Mouse (Mus musculus) neural tube, embryonic 12.5 days (tissue): ENCODE data around the gene Samd11. TPM values are rescaled to one million over a fixed set of nuclear protein-coding genes. Genes with fewer than 3 reads are reported as not detected.

Experiments used
- ATAC-seq: fragments of 200-750 bp; cut with Nextera tagmentation; 2 replicates; pipeline ENCODE4 v1.8.0; 2017; ENCODE audit warnings: low read depth, mild to moderate bottlenecking, moderate TSS enrichment, moderate library complexity; ENCODE audit not compliant: low FRiP score
- H3K27ac ChIP-seq: fragments of 300-500 bp; sonication (generic); 2 replicates; pipeline ENCODE4 v1.5.1; 2016
- H3K27me3 ChIP-seq: fragments of 300-500 bp; sonication (generic); replicated peaks from 2 replicates; pipeline ENCODE4 v1.6.1; 2016; ENCODE audit warnings: mild to moderate bottlenecking
- H3K36me3 ChIP-seq: fragments of 300-500 bp; sonication (generic); 2 replicates; pipeline ENCODE4 v1.6.1; 2016; ENCODE audit warnings: mild to moderate bottlenecking
- H3K4me1 ChIP-seq: fragments of 300-500 bp; sonication (generic); 2 replicates; pipeline ENCODE4 v1.6.1; 2016
- H3K4me2 ChIP-seq: fragments of 300-500 bp; sonication (generic); replicated peaks from 2 replicates; pipeline ENCODE4 v1.6.1; 2016; ENCODE audit warnings: mild to moderate bottlenecking
- H3K4me3 ChIP-seq: fragments of 300-500 bp; sonication (generic); 2 replicates; pipeline ENCODE4 v1.5.1; 2016
- H3K9ac ChIP-seq: fragments of 300-500 bp; sonication (generic); 2 replicates; pipeline ENCODE4 v1.6.1; 2016; ENCODE audit warnings: mild to moderate bottlenecking
- H3K9me3 ChIP-seq: fragments of 300-500 bp; sonication (generic); 2 replicates; pipeline ENCODE4 v1.6.1; 2016; ENCODE audit warnings: mild to moderate bottlenecking
- WGBS: fragments of 180-500 bp; shearing (Covaris S2); methylation state at CpG from one replicate; pipeline ENCODE4 v1.1.7; 2016; 5-methylcytosine and 5-hydroxymethylcytosine counted together
- polyA plus RNA-seq: library from polyadenylated mRNA; unstranded; fragments of >200 nt; fragmentation: Nextera tagmentation; extraction: Ambion mirVana; gene quantifications from 2 replicates; pipeline ENCODE4 v1.2.1, GENCODE M21; 2016

The Samd11 gene
- 2.6 and 2.9 TPM in 2 replicates for polyA plus RNA-seq

DNA sequence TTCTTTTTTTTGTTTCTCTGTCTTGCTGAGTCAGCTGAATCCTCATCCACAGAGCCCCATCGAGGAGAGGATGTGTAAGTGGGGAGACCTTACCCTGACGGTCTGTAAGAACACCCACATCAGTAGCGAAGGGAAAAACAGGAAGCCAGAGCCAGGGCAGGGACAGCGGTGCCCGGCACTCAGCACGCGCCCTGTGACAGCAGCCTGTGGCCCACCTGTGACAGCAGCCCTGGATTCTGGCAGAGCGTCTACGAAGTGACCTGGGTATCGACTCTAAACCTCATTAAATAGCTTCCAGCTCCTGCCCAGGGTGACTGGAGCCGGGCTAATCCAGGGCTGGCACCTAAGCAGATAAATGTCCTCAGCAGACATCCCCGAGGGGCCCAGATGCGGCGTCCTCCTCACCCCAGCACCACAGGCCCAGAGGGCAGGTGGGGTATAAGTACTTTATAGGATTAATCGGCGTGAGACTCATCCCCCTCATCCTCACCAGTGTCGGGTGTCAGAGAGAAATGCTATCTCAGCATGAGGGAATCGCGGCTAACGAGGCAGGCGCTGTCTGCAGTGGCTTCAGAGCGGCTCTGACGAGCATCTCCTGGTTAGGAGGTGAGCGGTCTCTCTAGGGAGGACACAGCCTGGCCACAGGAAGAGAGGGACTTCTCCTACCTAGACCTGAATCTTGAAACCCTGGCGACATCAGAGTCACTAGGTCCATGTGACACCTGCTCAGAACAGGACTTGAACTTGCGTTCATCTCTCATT, at the start of gene Samd11:
Samd11 (minus strand) TSS at position 580 of the 762 bp plus-strand sequence.
- H3K4me2 ChIP-seq: peak within 1 kb of the TSS; percentile 49
- no peaks in the 10 kb centered on the region for H3K9me3 ChIP-seq
- no peaks in the 10 kb centered on the region for H3K36me3 ChIP-seq
- H3K4me1 ChIP-seq: peaks cover 13% of the 10 kb centered on the region
- peak; percentile 51; the same call in 1 of the 2 replicates for ATAC-seq
- no peak within 1 kb of the TSS for H3K27ac ChIP-seq
- peaks cover 27% of the 10 kb centered on the region for H3K27me3 ChIP-seq
- peak within 1 kb of the TSS; percentile 22 for H3K4me3 ChIP-seq
- H3K9ac ChIP-seq: no peak within 1 kb of the TSS
- WGBS: 3% methylated on average over 26 of the region's 26 CpGs

DNA sequence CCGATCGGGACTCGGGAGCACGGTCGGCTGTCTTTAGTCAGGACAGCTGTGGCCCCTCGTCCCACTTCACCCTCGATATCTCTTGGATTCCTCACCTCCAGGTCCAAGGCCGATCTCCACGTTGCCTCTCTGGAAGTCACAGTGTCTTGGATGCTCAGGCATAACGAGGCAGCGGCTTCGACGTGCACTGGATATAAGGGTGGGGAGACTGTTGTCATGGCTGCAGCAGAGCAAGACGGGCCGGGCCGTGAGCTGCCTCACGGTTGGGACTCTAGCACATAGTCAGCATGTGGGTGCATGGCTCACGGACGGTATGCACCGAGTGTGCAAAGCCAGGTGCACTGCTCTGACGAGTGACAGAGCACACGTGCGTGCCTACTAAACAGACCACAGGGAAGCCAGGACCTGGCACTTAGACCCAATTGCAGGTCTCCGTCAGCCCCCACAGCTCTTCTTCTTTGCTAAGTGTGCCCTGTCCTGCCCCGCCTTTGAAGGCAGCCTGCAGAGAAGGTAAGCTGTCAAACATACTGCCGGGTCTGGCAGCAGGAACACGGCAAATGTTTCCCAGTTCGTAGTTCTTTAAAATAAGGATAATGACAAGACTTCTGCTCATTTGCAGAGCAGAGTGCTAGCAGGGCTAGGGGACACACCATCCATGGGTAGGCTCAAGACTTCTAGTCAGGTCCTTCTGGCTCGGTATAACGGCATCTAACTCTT, 938 bp downstream of the Samd11 start:
- H3K9ac ChIP-seq: no peak overlapping the region
- H3K36me3 ChIP-seq: peaks cover 3% of the 10 kb centered on the region; the same call in 1 of the 2 replicates
- peak overlapping the region; percentile 22 for H3K4me3 ChIP-seq
- WGBS: 2% methylated on average over 30 of the region's 30 CpGs
- peaks cover 13% of the 10 kb centered on the region for H3K4me1 ChIP-seq
- peaks cover 27% of the 10 kb centered on the region for H3K27me3 ChIP-seq
- peak; percentile 54 for ATAC-seq
- H3K27ac ChIP-seq: no peak overlapping the region
- peak overlapping the region; percentile 49 for H3K4me2 ChIP-seq
- no peaks in the 10 kb centered on the region for H3K9me3 ChIP-seq

DNA sequence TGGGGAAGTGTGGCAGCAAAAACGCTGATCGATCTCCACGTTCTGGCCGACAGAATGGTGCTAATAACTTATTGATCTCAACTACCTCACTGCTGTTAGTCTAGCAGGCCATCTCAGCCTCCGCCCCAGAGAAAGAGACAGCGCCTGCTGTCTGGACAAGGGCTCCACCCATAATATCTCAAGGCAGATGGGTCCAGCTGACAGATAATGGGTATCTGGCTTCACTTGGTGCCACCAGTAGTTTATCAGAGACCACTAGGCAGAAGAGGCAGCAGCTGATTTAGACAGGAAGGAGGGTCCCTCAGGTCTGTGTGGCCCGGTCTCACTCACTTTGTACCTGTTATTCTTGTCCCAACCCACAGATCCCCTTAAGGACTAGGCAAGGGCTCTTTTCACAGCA, 2.4 kb downstream of the Samd11 start:
- no peak overlapping the region for H3K27ac ChIP-seq

DNA sequence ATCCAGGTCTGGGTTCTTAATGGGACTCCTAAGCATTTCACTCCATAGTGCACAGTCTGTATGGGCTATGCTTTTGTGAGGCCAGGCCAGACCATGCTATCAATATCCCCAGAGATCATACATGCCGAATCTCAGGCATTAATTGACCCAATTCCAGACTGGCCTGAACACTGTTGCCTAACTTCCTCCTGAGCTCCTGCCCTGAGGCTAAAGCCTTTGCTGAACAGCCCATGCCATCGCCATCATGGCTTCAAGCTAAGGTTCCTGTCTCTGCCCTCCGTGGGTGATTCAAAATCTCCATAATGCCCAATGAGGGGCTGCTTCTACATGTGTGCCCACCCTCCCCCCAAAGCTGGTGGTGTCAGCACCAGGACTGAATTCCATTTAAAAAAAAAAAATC, 2.8 kb downstream of the Samd11 start:
- Histone ChIP-seq H3K27me3 (peaks cover 27% of the 10 kb centered on the region), H3K27ac (no peak overlapping the region), H3K9ac (no peak overlapping the region), H3K9me3 (no peaks in the 10 kb centered on the region), H3K4me1 (peaks cover 13% of the 10 kb centered on the region), H3K4me2 (no peak overlapping the region; the same call in 1 of the 2 replicates), H3K36me3 (peaks cover 22% of the 10 kb centered on the region), H3K4me3 (no peak overlapping the region)
- ATAC-seq: no peak
- 28% methylated on average over 3 of the region's 3 CpGs for WGBS

More for the DNA sequence above, 2.4 kb downstream of the Samd11 start:
- no peak overlapping the region; the same call in 1 of the 2 replicates for H3K4me2 ChIP-seq
- ATAC-seq: no peak
- H3K36me3 ChIP-seq: peaks cover 17% of the 10 kb centered on the region
- no peaks in the 10 kb centered on the region for H3K9me3 ChIP-seq
- H3K4me1 ChIP-seq: peaks cover 13% of the 10 kb centered on the region
- peaks cover 27% of the 10 kb centered on the region for H3K27me3 ChIP-seq
- 38% methylated on average over 7 of the region's 7 CpGs for WGBS
- H3K4me3 ChIP-seq: no peak overlapping the region
- H3K9ac ChIP-seq: no peak overlapping the region

DNA sequence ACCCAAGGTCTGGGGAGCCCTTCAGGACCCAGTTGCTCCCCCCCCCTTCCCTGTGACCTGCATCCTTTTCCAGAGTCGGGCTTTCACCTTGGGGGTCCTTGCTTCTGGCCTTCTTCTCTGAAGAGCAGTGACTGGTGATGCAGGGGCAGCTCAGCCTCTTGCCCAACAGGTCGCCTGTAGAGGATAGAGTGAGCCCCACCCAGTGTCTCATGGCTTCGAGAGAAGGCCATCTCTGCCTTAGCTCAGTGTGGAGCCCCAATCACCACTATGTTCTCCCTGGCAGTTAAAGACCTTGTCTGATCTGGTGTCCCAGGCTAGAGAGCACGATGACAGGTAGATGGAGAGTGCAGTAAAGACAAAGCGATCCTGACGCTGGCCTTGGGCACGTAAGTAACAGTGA, 3.3 kb downstream of the Samd11 start:
- H3K4me3 ChIP-seq: no peak overlapping the region
- peaks cover 26% of the 10 kb centered on the region for H3K36me3 ChIP-seq
- H3K27ac ChIP-seq: no peak overlapping the region
- H3K27me3 ChIP-seq: peaks cover 27% of the 10 kb centered on the region
- ATAC-seq: no peak
- peaks cover 13% of the 10 kb centered on the region for H3K4me1 ChIP-seq
- WGBS: 32% methylated on average over 7 of the region's 7 CpGs
- H3K9me3 ChIP-seq: no peaks in the 10 kb centered on the region
- H3K4me2 ChIP-seq: no peak overlapping the region
- H3K9ac ChIP-seq: no peak overlapping the region

DNA sequence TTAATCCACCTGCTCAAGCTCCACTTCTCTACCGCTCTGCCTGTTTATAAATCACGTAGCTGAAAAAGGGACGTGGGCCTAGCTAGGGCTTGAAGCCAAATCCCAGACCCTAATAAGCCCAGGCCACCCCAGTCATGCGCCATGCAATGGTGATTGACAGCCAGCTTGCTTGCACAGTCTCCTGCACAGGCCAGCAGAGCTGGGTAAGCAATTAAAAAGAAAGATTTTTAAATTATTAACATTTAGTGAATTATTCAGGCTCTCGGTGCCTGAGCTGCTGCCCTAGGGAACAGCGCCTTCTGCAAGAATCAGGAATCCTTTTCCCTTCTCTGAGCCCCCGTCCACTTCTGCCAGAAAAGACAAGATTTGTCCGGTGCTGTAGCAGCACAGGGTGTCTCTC, 4.4 kb downstream of the Samd11 start:
- no peak overlapping the region for H3K4me2 ChIP-seq
- WGBS: 72% methylated on average over 8 of the region's 8 CpGs
- no peak for ATAC-seq
- peaks cover 36% of the 10 kb centered on the region for H3K36me3 ChIP-seq
- H3K4me1 ChIP-seq: peaks cover 13% of the 10 kb centered on the region
- H3K4me3 ChIP-seq: no peak overlapping the region
- H3K27ac ChIP-seq: no peak overlapping the region
- H3K9me3 ChIP-seq: no peaks in the 10 kb centered on the region
- no peak overlapping the region for H3K9ac ChIP-seq
- peaks cover 27% of the 10 kb centered on the region for H3K27me3 ChIP-seq

DNA sequence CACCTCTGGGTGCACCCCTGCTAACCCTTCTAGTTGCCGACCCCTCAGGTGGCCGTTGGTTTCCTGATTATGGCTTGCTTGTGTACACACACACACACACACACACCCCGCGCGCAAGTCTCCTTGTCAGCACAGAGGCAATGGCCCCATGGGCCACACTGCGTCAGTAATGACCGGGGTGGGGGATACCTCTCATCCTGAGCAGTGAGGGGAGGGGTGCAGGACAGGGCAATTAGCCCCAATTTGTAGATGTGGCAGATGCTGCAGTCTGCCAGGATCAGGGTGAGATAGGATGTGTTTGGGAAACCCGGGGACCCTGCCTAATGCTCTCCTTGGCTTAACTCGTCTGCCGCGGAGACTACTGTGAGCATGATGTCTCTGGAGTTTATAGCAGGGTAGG, 5.9 kb downstream of the Samd11 start:
- WGBS: 54% methylated on average over 11 of the region's 11 CpGs
- Histone ChIP-seq H3K27ac (no peak overlapping the region), H3K36me3 (peaks cover 50% of the 10 kb centered on the region), H3K4me3 (no peak overlapping the region), H3K4me2 (no peak overlapping the region), H3K9me3 (no peaks in the 10 kb centered on the region), H3K4me1 (0 out of 2 replicates have a peak, but pooled peaks cover 5% of the 10 kb centered on the region), H3K9ac (no peak overlapping the region), H3K27me3 (peaks cover 15% of the 10 kb centered on the region)
- ATAC-seq: no peak

DNA sequence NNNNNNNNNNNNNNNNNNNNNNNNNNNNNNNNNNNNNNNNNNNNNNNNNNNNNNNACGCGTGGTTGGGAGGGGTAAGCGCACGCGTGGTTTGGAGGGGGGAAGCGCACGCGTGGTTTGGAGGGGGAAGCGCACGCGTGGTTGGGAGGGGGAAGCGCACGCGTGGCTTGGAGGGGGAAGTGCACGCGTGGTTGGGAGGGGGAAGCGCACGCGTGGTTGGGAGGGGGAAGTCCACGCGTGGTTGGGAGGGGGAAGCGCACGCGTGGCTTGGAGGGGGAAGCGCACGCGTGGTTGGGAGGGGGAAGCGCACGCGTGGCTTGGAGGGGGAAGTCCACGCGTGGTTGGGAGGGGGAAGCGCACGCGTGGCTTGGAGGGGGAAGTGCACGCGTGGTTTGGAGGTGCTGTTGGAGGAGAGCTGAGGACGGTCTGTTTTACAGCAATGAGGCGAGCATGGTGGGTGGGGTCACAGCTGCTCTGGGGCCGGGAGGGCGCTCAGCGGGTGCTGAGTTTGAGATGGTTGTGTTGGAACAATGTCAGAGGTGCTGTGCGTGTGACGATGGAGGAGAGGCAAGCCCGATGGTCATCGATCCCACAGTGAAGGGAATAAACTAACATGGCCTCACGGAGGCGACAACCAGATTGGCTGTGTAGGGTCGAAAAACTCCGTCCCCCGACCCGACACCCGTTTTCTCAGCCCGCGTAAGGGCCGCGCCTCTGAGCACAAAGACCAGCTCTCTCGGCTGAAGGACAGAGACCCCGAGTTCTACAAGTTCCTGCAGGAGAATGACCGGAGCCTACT, 18.6 kb downstream of the Samd11 start:
- H3K4me3 ChIP-seq: peak overlapping the region; percentile 87
- no peaks in the 10 kb centered on the region for H3K27me3 ChIP-seq
- no peak overlapping the region for H3K9ac ChIP-seq
- no peak overlapping the region for H3K27ac ChIP-seq
- H3K9me3 ChIP-seq: no peaks in the 10 kb centered on the region
- H3K4me1 ChIP-seq: peaks cover 15% of the 10 kb centered on the region
- peaks cover 53% of the 10 kb centered on the region for H3K36me3 ChIP-seq
- H3K4me2 ChIP-seq: peak overlapping the region; percentile 92
- 22% methylated on average over 58 of the region's 60 CpGs for WGBS
- ATAC-seq: no peak

DNA sequence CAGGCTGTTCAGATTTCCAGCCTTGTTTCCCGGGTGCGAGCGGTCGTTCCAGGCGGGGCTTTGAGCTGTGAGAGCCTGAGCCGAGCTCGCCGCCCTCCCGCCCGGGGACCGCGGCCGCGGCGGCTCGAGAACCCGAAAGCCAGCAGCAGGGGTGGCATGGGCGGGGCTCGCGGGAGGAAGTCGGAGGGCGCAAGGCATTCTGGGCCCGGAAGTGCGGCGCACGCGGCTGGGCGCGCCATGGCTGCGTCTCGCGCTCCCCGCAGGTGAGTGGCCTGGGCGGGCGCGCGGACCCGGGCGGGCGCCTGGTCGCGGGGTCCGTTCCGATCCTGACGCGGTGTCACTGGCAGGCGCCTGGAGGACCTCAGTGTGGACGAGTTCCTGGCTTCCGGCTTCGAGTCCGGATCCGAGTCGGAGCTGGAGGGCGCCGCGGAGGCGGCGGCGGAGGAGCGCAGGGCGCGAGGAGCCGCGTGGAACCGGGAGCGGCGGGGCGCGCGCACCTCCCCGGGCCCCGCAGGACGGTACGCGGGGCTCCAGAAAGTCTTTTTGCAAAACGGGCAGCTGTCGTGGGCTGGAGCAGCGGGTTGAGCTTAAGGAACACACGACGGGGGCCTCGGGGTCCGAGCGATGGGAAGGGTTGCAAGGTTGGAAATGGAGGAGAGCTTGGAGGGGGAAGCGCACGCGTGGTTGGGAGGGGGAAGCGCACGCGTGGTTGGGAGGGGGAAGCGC, 19.5 kb downstream of the Samd11 start, which contains the start of gene Noc2l:
Noc2l (plus strand) TSS at position 203 of the 726 bp plus-strand sequence.
- H3K27ac ChIP-seq: peak within 1 kb of the TSS; percentile 57
- peak within 1 kb of the TSS; percentile 87 for H3K4me3 ChIP-seq
- under 1% methylated on average over 88 of the region's 90 CpGs for WGBS
- H3K36me3 ChIP-seq: peaks cover 53% of the 10 kb centered on the region
- peaks cover 15% of the 10 kb centered on the region for H3K4me1 ChIP-seq
- peak; percentile 83 for ATAC-seq
- peak within 1 kb of the TSS; percentile 78 for H3K9ac ChIP-seq
- no peaks in the 10 kb centered on the region for H3K27me3 ChIP-seq
- no peaks in the 10 kb centered on the region for H3K9me3 ChIP-seq
- H3K4me2 ChIP-seq: peak within 1 kb of the TSS; percentile 92

DNA sequence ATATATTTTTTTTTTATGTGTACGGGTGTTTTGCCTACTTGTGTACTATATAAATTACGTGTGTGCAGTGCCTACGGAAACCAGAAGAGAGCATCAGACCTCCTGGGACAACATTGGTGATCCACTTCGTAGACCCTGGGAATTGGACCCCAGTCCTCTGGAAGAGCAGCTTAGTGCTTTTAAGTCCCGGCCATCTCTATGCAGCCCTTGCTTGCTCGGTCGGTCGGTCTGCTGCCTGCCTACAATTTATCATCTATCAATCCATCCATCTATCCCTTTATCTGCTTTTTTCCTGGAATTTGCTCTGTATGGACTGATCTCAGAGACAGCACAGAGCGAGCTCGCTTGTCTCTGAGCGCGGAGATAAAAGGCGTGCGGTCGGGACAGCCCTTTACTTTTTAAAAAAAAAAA, 20.1 kb downstream of the Samd11 start:
- under 1% methylated on average over 15 of the region's 15 CpGs for WGBS

DNA sequence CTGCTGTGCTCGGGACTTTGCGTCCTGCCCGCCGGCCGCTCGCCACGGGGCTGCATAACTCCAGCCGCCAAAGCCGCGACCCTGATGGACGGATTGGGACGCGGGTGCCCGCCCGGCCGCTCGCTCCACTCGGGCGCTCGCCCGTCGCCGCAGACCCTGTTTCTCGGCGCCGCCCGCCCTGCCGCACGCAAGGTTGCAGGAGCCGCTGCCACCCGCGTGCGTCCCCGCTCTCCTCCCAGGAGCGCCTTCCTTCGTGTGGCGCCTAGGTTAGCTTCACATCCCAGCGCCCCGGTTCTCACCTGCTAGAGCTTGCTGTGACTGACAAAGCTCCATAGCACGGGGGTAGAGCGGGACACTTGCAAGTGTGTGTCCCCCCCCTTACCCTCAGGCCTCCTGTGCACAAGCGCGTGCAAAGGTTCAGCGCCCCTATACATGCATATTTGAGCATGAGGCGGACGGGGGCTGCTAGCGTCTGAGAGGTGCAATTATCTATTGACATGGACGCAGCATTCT, 20.7 kb downstream of the Samd11 start, which contains the start of gene Plekhn1:
Plekhn1 (minus strand) TSS at position 157 of the 513 bp plus-strand sequence.
- H3K4me1 ChIP-seq: peaks cover 15% of the 10 kb centered on the region
- H3K27me3 ChIP-seq: no peaks in the 10 kb centered on the region
- no peaks in the 10 kb centered on the region for H3K9me3 ChIP-seq
- peaks cover 53% of the 10 kb centered on the region for H3K36me3 ChIP-seq
- ATAC-seq: peak; percentile 60
- peak within 1 kb of the TSS; percentile 92 for H3K4me2 ChIP-seq
- 1% methylated on average over 46 of the region's 48 CpGs for WGBS
- peak within 1 kb of the TSS; percentile 87 for H3K4me3 ChIP-seq
- H3K9ac ChIP-seq: peak within 1 kb of the TSS; percentile 78
- peak within 1 kb of the TSS; percentile 57 for H3K27ac ChIP-seq

More for the DNA sequence above, 20.1 kb downstream of the Samd11 start:
- H3K9ac ChIP-seq: peak overlapping the region; percentile 74
- H3K27ac ChIP-seq: peak overlapping the region; percentile 57; the same call in 1 of the 2 replicates
- peak; percentile 57; the same call in 1 of the 2 replicates for ATAC-seq
- H3K4me2 ChIP-seq: peak overlapping the region; percentile 92
- H3K27me3 ChIP-seq: no peaks in the 10 kb centered on the region
- H3K4me1 ChIP-seq: peaks cover 15% of the 10 kb centered on the region
- H3K36me3 ChIP-seq: peaks cover 53% of the 10 kb centered on the region
- peak overlapping the region; percentile 87 for H3K4me3 ChIP-seq
- no peaks in the 10 kb centered on the region for H3K9me3 ChIP-seq
